Mouse (Mus musculus): ENCODE measurements at regions not wholly inside any gene's neighbourhood (a gene's known extent, or its start where the extent isn't known, plus 50 kb on each side); places are given as distances from the start of the nearest gene placed in this dataset.

DNA sequence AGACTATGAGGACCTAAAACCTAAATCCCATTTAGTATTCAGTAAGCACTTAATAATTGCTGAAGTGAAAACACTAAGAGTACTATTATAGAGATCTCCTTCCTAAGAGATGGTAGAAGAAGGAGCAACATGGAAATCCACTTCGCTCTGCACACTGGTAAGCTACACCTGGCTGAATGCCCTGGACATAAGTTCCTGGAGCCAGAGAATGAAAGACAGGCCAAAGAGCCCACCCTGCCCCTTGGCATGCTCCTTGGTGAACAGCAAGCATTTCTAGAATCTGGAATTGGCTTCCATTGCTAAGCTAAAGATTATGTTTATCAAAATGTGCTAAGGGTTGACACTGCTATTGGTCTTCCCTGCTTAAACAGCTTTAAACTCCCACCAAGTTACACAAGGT, 137.3 kb downstream of the 1190002N15Rik start:
- ATAC-seq (ENCODE audit: extremely low read depth, insufficient number of reproducible peaks, low FRiP score, poor library complexity, severe bottlenecking): no peak

DNA sequence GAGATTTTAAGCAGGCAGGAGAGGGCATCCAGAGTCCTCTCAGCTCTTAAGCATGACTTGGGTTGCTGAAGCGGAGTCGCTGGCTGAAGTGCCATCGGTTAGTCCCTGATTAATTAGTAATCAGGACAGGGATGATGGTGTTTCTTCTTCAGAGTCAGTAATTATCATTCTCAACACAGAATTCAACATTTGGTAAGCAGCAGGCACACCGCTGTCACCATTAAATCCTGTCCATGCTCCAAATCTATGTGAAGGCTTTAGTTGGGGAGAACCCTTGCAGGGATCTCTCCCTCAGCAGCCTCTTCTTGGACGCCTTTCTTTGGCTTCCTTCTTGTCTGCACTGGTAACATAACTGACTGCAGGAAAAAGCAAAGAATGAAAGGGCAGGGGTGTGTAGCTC, 142.7 kb downstream of the 1190002N15Rik start:
- ATAC-seq (ENCODE audit: extremely low read depth, insufficient number of reproducible peaks, low FRiP score, poor library complexity, severe bottlenecking): no peak

DNA sequence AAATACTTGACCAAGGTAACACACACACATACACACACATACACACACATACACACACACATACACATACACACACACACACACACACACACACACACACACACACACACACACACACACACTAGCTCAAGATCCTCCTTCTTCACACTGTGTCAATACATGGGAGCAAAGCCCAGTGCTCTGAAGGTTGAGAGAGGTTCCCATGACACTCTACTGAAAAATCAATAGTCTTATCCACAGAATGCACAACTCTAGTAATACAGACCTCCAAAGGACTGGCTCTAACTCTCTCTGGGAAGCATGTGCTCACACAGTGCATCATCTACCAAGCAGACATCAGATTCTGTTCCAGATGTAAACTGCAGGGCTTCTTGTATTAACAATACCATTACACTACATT, 151.7 kb downstream of the 1190002N15Rik start:
- ATAC-seq (ENCODE audit: extremely low read depth, insufficient number of reproducible peaks, low FRiP score, poor library complexity, severe bottlenecking): no peak

DNA sequence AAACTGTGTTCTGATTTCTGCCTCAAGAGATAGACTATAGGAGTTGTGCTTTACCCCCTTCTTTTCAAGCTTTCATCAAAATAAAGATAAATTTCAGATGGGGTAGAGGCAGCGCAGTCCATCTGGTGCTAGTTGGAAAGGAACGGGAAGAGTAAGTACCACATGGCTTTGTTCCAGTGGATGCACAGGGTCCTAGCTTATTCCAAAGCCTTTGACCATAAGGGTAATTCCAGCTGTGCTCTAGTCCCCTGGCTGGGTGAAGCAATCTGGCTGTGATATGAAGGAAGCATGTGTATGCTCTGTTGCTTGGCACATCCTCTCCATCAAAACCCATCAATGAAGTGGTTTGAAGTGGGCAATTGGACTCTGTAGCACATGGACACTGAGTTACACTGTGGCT, 155.6 kb downstream of the 1190002N15Rik start:
- ATAC-seq (ENCODE audit: extremely low read depth, insufficient number of reproducible peaks, low FRiP score, poor library complexity, severe bottlenecking): no peak

DNA sequence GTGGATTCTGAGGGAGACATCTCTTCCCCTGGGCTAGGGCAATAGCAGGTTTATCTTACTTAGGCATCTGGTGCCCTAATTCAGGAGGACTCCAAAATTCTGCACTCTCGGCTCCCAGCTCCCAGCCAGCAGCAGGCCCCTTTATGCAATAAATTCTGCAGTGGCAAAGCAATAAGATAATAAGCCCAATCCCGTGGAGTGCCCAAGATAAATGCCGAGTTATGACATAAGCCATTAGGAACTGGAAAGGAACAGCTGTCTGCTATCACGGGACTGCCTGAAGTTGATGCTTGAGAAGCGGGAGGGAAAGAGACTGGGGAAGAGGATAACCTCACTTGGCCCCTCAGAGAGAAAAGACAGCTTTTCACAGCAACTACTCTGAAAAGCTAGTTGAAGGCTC, 159.0 kb downstream of the 1190002N15Rik start:
- no peak for ATAC-seq (ENCODE audit: extremely low read depth, insufficient number of reproducible peaks, low FRiP score, poor library complexity, severe bottlenecking)

DNA sequence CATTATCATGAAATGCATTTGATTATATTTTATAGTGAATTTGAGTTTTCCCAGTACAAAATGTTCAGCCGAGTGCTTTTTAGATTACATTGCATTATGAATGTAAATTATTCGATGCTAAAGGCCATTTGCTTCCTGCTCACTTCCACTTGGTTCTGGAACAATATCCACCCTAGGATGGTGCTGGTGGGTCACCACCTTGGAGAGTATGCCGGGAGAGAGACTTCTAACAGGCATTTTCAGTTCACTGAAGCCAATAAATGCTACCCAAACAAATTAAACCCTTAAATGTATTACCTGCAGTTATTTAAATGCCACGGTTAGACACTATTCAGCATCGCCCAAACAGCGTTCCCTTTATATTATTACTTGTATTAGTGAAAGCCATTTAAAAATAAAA, 159.6 kb downstream of the 1190002N15Rik start:
- ATAC-seq (ENCODE audit: extremely low read depth, insufficient number of reproducible peaks, low FRiP score, poor library complexity, severe bottlenecking): no peak

DNA sequence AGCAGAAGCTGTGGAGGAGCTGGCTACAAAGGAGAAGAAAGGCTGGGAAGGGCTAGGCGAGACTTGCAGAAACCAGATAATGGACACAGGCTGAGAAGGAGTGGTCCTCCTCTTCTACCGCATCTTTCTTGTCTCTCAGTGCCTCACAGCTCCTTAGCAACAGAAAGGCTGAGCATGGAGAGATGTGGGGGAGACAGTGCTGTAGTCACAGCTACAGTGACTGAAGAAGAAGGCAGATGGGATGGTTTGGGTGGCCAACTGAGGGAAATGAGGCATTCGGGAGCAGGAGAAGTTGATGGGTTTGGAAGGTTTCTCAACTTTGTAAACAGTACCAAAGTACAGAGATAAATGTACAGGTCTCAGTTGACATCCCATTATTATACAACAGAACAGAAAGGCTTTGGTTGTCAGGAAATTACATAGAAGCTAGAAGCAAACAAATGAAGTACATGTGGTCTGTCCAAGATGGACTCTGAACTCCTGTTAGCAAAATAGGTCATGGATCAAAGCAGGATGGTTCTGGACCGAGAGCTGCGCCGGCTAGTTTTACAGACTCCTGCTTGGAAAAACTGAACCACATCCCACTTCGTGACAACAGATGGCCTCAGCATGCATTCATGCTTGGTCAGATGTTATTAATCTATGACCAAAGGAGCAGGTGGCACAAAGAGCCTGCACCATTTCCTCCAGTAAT, 160.4 kb downstream of the 1190002N15Rik start:
- no peak for ATAC-seq (ENCODE audit: extremely low read depth, insufficient number of reproducible peaks, low FRiP score, poor library complexity, severe bottlenecking)

DNA sequence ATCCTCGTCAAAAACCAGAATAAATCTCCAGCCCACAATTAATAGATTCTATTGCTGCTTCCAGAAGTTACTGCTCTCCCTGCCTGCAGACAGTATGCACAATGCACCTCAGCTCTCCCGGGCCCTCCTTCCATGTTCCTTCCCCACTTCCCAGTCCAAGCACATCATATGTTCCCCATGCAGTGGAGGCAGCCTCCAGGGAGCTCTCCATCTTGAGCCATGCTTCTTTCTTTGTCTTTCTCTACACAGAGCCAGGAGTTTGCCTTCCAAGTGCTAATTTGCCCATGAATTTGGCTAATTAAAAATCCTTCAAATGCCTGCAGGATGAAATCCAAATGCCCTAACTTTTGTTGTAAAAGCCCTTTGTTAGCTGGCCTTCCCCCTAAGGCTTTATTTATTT, 166.9 kb downstream of the 1190002N15Rik start:
- no peak for ATAC-seq (ENCODE audit: extremely low read depth, insufficient number of reproducible peaks, low FRiP score, poor library complexity, severe bottlenecking)

DNA sequence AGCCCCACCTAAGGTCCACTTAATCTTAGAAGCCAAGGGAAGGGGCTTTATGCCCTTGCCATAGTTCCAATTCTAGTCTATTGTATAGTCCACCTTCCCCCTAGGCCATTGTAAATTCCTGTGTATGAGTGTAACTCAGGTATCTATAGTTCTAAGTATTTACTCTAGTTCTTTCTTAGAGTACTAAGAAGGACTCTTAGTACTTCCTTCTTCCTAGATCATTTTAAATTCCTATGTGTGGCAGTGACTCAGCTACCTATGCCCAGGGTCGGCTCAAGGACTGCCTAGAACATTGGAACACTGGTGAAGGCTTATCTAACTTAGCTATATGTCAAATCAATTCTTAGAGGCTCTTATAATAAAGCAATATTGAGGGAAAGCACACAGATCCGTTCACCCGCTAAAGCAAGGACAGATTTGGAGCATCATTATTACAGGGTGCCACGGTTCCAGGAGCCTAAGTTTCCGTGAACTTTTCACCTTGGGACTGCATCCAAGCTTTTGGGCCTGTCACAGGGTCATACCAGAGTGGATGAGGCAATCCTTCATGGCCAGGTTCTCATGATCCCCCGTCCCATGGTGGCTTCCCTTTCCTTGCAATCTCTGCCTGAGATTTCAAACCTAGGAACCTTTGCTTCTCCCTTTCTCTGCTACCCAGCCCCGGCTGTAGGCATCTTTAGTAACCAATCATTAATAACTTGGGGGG, 169.5 kb downstream of the 1190002N15Rik start:
- ATAC-seq (ENCODE audit: extremely low read depth, insufficient number of reproducible peaks, low FRiP score, poor library complexity, severe bottlenecking): no peak

DNA sequence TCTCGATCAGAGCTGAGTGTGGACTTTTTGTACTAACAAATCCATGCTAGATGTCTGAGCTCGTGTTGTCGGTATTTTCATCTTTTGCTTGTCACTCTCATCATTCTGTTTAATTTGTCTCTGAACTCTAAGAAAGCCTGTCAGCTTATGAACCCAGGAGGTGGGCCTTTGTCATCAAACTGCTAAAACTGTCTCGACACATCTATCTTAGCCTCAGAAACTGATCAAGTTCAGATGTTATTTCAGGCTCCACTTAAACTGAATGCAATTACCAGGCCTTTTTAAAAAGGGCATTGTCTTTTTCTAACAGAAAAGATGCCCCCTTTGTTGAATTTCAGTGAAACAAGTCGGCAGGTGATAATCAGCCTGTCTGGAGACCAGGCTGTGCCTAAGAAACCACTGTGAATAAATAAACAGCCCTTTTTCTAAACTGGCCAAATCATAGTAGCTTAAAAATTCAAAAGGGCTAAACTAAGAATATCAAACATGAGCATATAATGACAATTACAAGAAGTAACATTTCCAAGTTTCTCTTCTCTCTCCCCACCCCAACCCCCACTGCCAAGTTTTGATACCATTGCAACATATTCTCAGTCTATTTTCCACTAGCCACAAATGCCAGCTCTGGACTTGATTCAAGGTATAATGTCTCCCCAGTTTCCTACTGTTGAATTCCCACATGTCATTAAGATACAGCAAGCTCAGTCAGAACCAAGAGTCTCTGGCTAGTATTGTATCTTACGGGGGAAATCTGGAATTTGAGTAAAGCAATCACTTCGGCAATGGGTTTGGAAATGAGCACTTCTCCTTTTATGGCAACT, 175.8 kb downstream of the 1190002N15Rik start:
- no peak for ATAC-seq (ENCODE audit: extremely low read depth, insufficient number of reproducible peaks, low FRiP score, poor library complexity, severe bottlenecking)

DNA sequence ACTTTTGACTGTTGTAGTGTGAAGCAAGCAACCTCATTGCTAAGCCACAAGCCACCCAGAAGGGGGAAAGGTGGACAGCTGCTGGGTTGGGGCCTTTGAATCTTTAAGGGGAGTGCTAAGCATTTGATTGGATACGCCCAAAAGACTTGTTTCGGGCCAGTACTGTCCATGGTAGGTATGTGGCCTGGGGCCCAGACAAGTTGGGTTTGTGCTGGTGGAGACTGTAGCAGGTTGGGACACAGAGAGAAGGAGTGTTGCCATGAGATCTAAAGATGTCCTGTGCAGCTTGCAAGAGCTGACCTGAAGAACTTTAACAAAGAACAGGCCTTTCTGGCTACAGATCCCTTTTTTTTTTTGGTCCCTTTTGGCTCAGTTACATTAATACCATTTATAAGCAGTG, 176.9 kb downstream of the 1190002N15Rik start:
- ATAC-seq (ENCODE audit: extremely low read depth, insufficient number of reproducible peaks, low FRiP score, poor library complexity, severe bottlenecking): no peak

DNA sequence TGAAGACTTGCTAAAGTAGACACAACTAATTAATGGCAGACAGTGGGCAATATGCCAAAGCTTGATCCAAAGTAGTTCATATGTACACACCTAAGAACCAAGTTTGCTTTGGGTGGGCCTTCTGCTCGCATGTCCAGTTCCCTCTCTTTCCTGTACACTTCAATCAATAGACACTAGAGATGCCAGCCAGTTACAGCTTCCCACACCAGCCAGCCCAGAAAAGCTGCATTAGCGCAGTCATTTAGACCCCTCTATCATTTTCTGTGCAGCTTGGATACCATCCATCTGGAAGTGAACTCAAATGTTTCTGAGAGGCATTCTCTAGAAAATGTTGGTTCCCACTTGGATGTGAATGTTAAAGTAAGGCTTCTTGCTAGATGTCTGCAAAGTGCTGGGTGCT, 179.7 kb downstream of the 1190002N15Rik start:
- no peak for ATAC-seq (ENCODE audit: extremely low read depth, insufficient number of reproducible peaks, low FRiP score, poor library complexity, severe bottlenecking)

DNA sequence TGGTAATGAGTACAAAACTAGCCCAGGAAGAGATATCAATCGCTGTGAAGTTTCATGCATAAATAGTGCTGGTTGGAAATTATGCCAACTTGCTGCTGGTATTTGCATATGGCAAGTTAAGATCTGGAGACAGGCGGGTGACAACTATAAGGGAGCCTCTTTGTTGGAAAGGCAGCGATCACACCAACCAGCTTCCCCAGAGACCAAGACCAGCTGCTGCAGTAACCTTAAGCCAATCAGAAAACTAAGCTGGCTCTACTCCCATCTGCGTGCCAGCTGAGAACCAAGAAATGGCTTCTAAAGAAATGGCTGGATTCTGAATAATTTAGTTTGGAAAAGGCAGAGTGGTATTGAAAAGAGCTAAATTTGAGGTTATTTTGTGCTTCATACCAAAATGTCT, 195.9 kb downstream of the 1190002N15Rik start:
- ATAC-seq (ENCODE audit: extremely low read depth, insufficient number of reproducible peaks, low FRiP score, poor library complexity, severe bottlenecking): no peak

DNA sequence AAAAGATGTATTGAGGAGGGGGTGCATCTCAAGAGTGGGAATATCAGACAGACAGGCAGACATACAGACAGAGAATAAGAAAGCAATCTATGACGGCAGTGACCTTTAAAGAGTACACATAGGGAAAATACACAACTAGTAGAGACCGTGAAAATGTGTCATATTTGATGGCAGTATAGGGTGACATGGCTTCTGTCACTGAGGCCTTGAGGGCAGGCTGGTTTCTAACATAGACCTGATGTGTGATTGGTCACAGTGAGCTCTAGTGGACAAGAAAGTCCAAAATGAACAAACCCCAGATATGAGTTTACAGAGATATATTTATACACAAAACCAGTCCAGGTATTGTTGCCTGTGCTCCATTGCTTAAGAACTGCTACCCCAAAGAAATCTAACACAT, 196.3 kb downstream of the 1190002N15Rik start:
- ATAC-seq (ENCODE audit: extremely low read depth, insufficient number of reproducible peaks, low FRiP score, poor library complexity, severe bottlenecking): no peak

DNA sequence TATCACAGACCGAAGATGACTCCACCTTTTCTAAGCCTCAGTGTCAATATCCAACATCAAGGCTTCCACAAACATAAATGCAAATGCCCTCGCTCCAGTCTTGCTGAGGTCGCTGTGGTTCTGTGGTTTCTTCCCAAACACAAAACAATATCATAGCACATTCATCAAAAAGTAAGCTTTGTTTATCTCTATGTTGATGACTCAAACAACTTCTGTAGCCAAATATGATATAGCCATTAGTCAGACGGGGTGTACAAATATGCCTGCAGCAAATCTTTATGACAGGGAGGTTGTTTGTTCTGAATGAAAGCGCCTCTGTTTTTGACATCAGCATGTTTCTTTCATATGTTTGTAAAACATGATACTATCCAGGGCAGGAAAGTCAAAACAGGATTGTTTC, 204.4 kb downstream of the 1190002N15Rik start:
- ATAC-seq (ENCODE audit: extremely low read depth, insufficient number of reproducible peaks, low FRiP score, poor library complexity, severe bottlenecking): no peak

DNA sequence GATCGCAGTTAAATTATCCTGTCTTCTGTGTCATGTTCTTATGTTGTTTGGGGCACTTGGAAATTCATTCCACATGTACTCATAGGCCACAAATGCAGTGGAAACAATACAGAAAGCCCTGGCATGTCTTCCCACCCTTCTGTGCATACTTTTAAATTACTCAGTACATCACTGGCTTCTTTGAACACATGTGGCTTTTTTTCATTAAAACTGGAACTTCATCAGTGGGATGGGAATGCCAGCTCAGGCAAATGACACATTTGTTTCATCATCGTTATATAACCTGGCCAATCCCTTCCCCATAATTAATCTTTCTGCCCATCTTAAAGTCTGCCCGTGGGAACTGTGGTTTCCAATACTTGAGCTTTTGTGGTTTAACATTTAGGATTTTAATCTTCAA, 214.9 kb downstream of the 1190002N15Rik start:
- no peak for ATAC-seq (ENCODE audit: extremely low read depth, insufficient number of reproducible peaks, low FRiP score, poor library complexity, severe bottlenecking)

DNA sequence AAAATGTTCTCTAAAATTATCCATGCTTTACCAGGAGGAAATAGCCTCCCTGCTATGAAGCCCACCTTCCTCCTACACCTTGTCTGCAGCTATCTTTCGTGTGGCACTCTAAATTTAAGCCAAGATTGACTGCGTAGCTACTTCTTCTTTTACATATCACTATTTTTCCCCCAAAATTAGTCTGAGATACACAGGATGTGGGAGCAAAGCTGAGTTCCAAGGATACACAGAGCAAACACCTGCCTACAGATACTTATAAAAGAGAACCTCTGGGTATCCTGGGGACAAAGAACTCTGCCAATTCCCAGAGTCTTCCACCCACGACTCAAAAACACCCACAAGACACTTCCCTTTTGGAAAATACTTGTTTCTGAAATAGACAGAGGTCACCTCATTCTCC, 235.3 kb downstream of the 1190002N15Rik start:
- no peak for ATAC-seq (ENCODE audit: extremely low read depth, insufficient number of reproducible peaks, low FRiP score, poor library complexity, severe bottlenecking)

DNA sequence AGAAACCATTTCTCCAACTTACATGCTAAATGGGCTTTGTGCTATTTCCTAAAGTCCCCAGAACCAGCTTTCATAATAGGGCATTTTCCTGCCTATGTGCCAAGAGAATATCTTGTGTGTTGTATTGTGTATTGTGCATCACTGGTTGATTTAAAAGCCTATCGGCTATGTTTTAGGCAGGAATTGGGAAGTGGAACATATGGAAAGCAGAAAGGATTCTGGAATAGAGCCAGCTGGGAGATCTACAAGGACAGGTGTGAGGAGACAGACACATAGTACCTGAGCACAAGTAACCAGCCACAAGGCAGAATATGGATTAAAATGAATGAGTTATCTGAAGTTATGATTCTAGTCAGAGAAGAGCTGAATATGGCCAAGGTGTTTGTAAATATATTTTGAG, 236.0 kb downstream of the 1190002N15Rik start:
- no peak for ATAC-seq (ENCODE audit: extremely low read depth, insufficient number of reproducible peaks, low FRiP score, poor library complexity, severe bottlenecking)

DNA sequence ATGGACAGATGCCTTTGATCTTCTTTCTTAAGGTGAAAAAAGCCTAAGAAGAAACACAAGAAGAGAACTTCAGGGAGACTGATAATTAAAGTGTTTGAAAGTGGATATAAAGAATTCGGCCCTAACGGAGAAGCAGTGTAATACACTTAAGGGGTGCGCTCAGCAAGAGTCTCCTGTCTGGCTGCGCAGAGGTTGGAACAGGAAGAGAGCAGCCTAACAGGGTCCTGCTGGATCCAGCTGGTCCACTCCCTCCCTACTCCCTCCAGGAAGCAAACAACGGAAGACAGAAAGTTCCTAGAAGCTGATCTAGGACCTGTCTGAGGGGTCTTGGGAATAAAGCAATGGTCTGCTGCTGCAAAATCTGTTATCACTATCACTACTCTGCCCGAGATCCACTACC, 242.4 kb downstream of the 1190002N15Rik start:
- ATAC-seq (ENCODE audit: extremely low read depth, insufficient number of reproducible peaks, low FRiP score, poor library complexity, severe bottlenecking): no peak

DNA sequence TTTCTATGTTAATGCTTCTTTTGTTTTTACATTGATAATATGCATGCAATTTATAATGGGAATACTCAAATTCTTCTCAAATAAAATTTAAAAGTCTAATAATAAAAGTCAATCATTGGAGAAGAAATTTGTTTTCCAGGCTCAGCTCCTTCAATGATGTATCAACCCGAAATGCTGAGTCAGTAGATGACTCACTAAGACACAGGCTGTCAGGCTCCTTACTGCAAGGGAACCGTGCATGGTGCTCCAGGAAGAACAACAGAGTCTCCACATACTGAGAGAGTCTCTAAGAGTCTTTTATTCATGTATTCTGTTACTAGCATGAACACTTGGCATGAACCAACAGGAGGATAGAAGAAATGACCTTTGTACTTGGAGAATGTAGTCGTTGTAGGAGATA, 245.7 kb downstream of the 1190002N15Rik start:
- no peak for ATAC-seq (ENCODE audit: extremely low read depth, insufficient number of reproducible peaks, low FRiP score, poor library complexity, severe bottlenecking)

Data from neutrophil, adult 5-6 weeks (primary cell).